Mouse (Mus musculus) layer of hippocampus, adult 9-11 months (tissue): ENCODE measurements at regions not wholly inside any gene's neighbourhood (a gene's known extent, or its start where the extent isn't known, plus 50 kb on each side); places are given as distances from the start of the nearest gene placed in this dataset.
"Not testable (repeated sequence)": the region's sequence is repeated elsewhere in the genome, so short reads cannot be mapped to it uniquely, and the experiment has no call there.

Experiments
- DNase-seq: peaks from one replicate; pipeline ENCODE4 v3.0.0; 2022

DNA sequence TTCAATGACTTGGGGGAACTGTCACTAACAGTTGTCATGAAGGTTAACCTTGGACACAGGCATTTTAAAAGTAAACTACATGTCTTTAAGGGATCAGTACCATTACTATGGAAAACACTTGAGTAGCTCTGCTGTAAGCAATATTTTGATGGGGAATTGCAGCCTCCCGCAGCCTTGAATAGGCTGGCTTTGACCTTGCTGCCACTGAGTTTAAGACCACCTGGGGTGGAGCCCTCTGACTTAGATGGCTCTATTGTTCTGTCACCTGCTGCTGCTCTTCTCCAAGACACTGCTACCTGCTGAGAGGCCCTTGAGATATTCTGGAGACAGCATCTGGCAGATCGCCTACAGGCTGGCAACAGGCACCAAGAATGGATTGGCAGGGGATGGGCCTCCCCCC lies 62.1 kb upstream of the Tars start:
- DNase-seq, result not testable (repeated sequence)

DNA sequence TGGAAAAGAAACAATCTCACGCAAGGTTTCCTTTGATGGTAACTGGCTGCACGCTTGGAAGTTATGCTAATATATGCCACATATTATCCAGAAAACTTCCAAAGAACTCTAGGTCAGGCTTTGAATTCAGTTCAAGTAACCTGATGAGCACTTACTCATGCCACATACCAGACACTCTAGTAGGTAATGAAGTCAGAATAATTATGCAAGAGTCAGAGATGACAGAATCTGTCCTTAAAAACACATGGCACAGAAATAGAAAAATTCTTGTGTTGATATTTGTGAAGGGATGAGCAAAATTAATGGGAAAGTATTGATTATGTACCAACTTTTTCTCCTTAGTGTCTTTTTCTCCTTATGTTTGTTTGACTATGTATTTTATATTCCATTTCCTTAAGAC lies 59.8 kb upstream of the Tars start:
- DNase-seq, result no peak

DNA sequence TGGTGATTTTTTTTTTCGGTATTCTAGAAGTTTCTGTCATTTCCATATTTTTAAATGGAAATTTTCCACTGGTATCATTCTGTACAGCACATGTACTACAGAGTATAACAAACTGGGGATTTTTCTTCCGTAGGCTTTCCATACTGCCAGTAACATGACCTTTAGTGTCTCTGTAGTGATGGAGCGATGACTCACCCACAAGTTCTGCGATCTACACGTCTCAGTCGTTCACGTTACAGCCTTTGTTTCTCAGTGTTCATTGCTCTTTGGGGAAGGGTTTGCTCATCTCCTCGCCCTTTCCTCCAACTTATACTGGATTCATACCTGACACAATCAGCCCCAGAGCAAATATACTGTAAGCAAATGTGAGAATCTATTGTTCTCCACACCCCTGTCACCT lies 57.8 kb upstream of the Tars start:
- no peak for DNase-seq

DNA sequence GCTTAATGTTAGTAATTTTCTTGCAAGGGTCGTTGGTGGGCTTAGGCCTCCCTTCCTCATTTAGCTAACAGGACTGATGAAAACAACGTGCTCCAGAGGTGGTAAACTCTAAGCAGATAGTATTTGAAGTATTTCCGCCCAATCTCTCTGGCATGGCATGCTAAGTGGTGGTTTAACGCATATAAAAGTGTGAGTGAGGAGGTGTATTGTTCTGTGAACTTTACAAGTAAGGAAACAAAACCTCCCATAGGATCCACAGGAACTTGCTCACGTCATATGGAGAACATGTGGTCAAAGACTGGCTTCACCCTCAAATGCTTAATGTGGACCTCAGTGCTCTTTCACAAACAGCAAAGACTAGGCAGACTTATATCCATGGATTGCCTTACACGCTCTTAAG lies 56.5 kb upstream of the Tars start:
- no peak for DNase-seq

DNA sequence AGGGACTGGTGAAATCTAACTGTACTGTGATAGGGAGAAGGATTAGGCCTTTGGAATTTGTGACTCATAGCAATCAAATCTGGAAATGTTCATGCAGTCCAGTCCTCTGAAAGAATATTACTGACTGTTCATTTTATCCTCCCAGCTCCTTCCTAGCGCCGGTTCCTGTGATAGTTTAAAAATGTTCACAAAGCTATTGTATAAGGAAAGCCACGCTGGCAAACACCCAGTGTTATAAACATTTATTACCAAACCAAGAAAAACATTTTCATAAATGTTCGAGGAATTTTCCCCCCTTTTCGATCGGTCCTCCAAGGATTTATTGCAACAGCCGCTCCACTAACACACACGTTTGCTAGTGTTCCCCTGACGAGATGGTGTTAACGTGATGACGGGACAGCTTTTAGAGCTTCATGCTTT lies 55.9 kb upstream of the Tars start:
- DNase-seq, result no peak

DNA sequence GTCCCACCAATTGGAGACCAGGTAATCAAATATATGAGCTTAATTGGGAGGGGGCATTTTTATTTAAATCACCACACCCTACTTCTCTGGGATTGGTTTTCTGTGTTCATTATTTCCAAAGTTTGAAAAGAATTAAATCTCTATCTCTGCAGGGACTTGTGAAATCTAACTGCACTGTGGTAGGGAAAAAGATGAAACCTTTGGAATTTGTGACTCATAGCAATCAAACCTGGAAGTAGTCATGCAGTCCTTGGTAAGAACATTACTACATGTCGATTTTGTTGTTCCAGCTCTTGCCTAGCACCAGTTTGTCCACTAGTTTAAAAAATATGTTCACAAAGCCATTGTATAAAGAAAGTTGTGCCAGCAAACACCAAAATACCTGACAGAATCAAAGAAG lies 54.5 kb upstream of the Tars start:
- no peak for DNase-seq

DNA sequence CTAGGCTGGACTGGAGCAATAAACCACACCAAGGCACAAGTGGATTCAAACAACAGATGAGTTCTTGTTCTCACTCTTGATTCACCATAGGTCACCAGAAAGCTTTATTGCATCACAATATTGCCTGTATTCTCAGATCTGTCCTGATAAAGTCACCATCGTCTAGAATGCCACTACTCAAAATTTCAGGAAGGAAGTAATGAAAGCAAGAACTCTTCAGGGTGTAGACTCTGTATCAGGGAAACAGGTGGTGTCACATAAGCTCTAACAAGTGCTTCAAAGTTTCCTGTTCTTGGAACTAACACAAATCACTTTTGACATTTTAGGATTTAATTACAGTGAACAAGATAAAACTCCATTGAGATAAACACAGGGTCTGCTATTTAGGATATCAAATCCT lies 52.2 kb upstream of the Tars start:
- no peak for DNase-seq
